Mouse (Mus musculus) stomach, embryonic 14.5 days (tissue): ENCODE results near the gene Tiam2. TPM values are rescaled to one million over a fixed set of nuclear protein-coding genes. Genes with fewer than 3 reads are reported as not detected.

Experiments
- ATAC-seq: fragments of 200-750 bp; cut with Nextera tagmentation; 2 replicates; pipeline ENCODE4 v1.8.0; 2017; ENCODE audit warnings: low read depth, moderate TSS enrichment; ENCODE audit not compliant: insufficient number of reproducible peaks, insufficient read depth, low FRiP score
- H3K27ac ChIP-seq: fragments of 300-500 bp; sonication (generic); 2 replicates; pipeline ENCODE4 v1.5.1; 2014; ENCODE audit warnings: mild to moderate bottlenecking, low read length, moderate library complexity, mixed read lengths
- H3K27me3 ChIP-seq: fragments of 300-500 bp; sonication (generic); 2 replicates; pipeline ENCODE4 v1.6.1; 2014; ENCODE audit warnings: low read length, control low read depth, mixed read lengths; ENCODE audit not compliant: control insufficient read depth, insufficient read depth
- H3K36me3 ChIP-seq: fragments of 300-500 bp; sonication (generic); 2 replicates; pipeline ENCODE4 v1.6.1; 2014; ENCODE audit warnings: mild to moderate bottlenecking, control low read depth, low read length, moderate library complexity, mixed read lengths; ENCODE audit not compliant: control insufficient read depth, insufficient read depth
- H3K4me1 ChIP-seq: fragments of 300-500 bp; sonication (generic); 2 replicates; pipeline ENCODE4 v1.6.1; 2014; ENCODE audit warnings: low read length, control low read depth, mixed read lengths; ENCODE audit not compliant: control insufficient read depth, insufficient read depth
- H3K4me2 ChIP-seq: fragments of 300-500 bp; sonication (generic); replicated peaks from 2 replicates; pipeline ENCODE4 v1.6.1; 2014; ENCODE audit warnings: low read depth, low read length, control low read depth
- H3K4me3 ChIP-seq: fragments of 300-500 bp; sonication (generic); 2 replicates; pipeline ENCODE4 v1.5.1; 2014; ENCODE audit warnings: low read depth, low read length, control low read depth
- H3K9ac ChIP-seq: fragments of 300-500 bp; sonication (generic); replicated peaks from 2 replicates; pipeline ENCODE4 v1.6.1; 2014; ENCODE audit warnings: low read depth, mild to moderate bottlenecking, control low read depth, low read length, moderate library complexity, mixed read lengths
- H3K9me3 ChIP-seq: fragments of 300-500 bp; sonication (generic); 2 replicates; pipeline ENCODE4 v1.6.1; 2016; ENCODE audit warnings: low read depth, low read length, control low read depth; ENCODE audit not compliant: control insufficient read depth
- WGBS: fragments of 180-500 bp; shearing (Covaris S2); extraction: QIAGEN DNeasy Blood & Tissue Kit; methylation state at CpG from one replicate; pipeline ENCODE4 v1.1.7; 2014; 5-methylcytosine and 5-hydroxymethylcytosine counted together
- polyA plus RNA-seq: library from polyadenylated mRNA; unstranded; fragments of >200 nt; fragmentation: Nextera tagmentation; extraction: Ambion mirVana; gene quantifications from 2 replicates; pipeline ENCODE4 v1.2.1, GENCODE M21; 2014

Gene Tiam2
- polyA plus RNA-seq, 1 experiment from 2014 or later: 6.5 TPM

DNA sequence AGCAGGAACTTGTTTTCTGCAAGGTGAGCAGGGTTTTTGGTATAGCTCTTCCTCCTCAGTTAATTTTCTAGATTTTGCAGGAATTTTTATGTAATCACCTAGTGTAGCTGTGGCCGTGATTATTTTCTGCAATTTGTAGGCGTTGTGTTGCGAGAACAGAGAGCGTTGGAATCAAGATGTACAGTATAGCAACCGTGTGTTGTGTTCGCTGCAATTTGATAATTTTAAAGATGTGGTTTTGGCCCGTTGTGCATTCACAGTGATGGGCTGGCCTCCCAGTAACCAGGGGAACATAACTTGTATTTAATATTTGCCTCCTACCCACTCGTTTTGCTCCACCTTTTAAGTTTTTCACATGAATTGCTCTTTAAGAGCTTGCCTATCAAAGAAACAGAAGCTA is 156.7 kb downstream of the Tiam2 start:
- no peaks in the 10 kb centered on the region for H3K9me3 ChIP-seq
- no peaks in the 10 kb centered on the region for H3K4me1 ChIP-seq
- no peak overlapping the region for H3K4me2 ChIP-seq
- H3K27ac ChIP-seq: no peak overlapping the region
- ATAC-seq: no peak
- H3K4me3 ChIP-seq: no peak overlapping the region
- WGBS: 85% methylated on average over 8 of the region's 8 CpGs
- H3K9ac ChIP-seq: no peak overlapping the region
- no peaks in the 10 kb centered on the region for H3K27me3 ChIP-seq
- no peaks in the 10 kb centered on the region; the same call in 1 of the 2 replicates for H3K36me3 ChIP-seq

DNA sequence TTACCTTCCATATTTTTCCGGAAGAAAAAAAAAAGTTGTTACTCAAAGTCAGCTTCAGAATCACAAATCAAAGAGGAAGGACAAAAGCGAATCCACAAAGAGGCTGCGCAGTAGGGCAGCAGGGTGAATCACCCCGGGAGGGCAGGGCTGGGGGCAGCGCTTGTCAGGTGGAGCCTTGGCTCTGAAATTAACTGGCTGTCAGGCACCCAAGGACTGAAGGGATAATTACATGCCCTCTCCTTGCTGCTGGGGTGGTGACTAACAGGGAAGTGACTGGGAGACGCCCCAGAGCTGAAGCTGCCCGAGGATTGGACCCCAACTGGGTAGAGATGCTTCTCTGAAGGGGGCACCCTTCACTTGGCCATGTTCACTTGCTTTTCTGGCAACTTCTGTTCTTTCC is 159.5 kb downstream of the Tiam2 start:
- H3K36me3 ChIP-seq: no peaks in the 10 kb centered on the region
- no peaks in the 10 kb centered on the region for H3K4me1 ChIP-seq
- WGBS: 77% methylated on average over 7 of the region's 7 CpGs
- H3K4me3 ChIP-seq: no peak overlapping the region
- no peak overlapping the region for H3K9ac ChIP-seq
- no peaks in the 10 kb centered on the region for H3K27me3 ChIP-seq
- H3K9me3 ChIP-seq: no peaks in the 10 kb centered on the region
- ATAC-seq: no peak
- H3K27ac ChIP-seq: no peak overlapping the region
- no peak overlapping the region for H3K4me2 ChIP-seq

DNA sequence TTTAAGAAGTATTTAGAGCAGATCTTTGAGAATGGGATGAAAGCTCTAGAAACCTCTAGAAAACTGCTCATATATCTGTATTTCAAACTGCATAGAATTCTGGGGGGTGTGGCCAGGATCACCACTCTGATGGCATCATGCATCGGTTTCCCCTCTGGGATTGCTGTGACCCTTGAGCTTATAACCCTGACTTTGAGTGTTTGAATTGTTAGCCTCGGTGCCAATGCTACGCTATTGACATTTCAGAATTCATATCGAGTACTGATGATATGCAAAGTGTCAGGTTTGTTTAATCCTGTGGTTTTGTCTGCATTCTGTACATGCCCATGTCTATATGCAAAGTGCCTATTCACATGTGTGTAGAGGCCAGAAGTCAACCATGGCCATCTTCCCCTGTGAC is 160.8 kb downstream of the Tiam2 start:
- H3K36me3 ChIP-seq: no peaks in the 10 kb centered on the region
- H3K4me2 ChIP-seq: no peak overlapping the region
- H3K27me3 ChIP-seq: no peaks in the 10 kb centered on the region
- H3K9ac ChIP-seq: no peak overlapping the region
- 90% methylated on average over 4 of the region's 4 CpGs for WGBS
- no peaks in the 10 kb centered on the region for H3K4me1 ChIP-seq
- H3K9me3 ChIP-seq: no peaks in the 10 kb centered on the region
- no peak for ATAC-seq
- H3K4me3 ChIP-seq: no peak overlapping the region
- no peak overlapping the region for H3K27ac ChIP-seq

DNA sequence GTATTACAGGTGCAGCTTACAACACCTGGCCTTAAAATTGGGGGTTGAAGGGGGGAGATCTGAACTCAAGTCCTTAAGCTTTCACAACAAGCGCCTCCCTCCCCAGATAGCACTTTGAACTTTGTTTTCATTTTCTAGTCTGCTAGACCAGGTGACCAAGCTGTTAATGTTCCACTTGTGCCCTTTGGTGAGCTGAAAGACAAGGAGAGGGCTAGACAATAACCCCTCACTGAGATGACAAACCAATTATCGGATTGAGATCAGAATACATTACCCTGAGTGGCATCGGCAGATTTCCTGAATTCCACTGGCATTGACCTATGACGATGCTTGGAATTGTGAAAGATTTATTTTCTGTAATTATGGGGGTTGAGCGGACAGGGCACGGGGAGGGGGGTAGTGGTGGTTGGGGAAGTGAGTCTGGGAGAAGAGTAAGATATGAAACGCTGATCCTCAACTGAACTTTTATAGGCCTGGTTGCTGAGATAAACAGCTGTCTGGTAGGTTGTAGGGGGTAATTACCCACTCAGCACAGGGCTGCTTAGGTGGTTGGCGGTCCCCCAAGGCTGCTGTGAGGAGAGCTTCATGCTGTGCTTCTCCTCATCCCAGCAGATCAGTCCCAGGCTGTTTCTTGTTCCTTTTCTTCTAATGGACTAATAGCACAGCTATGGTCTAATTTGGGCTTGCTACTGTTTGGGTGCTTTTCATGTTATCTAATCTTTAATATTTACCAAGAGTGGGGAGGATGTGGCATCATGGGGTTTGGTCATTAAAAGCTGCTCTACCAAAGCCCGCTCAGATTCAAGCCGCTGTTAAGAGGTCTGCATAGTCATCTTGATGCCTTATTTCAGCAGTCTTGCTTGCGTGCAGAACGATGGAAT is 161.6 kb downstream of the Tiam2 start:
- WGBS: 74% methylated on average over 12 of the region's 12 CpGs
- no peak overlapping the region for H3K9ac ChIP-seq
- H3K9me3 ChIP-seq: no peaks in the 10 kb centered on the region
- H3K4me1 ChIP-seq: no peaks in the 10 kb centered on the region
- no peak overlapping the region for H3K4me2 ChIP-seq
- H3K27me3 ChIP-seq: no peaks in the 10 kb centered on the region
- no peaks in the 10 kb centered on the region for H3K36me3 ChIP-seq
- no peak overlapping the region for H3K27ac ChIP-seq
- no peak for ATAC-seq
- H3K4me3 ChIP-seq: no peak overlapping the region

DNA sequence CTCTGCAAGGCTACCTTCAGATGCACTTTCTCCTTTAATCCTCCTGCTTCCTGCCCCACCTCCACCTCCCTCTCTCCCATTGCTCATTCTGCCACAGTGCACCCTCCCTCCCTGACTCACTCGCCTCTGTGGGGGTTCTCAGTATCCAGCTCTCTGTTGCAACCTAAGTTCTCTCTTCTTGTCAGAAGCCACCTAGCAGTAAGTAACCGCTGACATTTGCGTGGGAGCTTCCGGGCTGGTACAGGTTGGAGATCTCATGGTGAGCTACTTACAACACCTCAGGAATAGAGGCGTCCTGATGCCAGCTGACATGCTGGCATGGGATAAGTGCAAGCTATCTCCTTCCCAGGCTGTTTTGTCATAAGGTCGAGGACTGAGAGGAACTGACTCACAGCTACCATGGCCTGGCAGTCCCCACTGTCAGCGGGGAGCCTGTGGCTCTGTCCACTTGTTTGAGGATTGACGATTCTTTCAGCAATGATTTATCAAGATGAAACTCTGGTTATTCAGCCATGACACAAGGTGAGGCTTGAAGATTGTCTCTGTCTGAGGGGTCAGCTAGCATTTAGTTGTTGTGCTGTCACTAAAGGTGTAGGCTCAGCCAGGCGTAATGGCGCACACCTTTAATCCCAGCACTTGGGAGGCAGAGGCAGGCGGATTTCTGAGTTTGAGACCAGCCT is 164.0 kb downstream of the Tiam2 start:
- 84% methylated on average over 11 of the region's 11 CpGs for WGBS

DNA sequence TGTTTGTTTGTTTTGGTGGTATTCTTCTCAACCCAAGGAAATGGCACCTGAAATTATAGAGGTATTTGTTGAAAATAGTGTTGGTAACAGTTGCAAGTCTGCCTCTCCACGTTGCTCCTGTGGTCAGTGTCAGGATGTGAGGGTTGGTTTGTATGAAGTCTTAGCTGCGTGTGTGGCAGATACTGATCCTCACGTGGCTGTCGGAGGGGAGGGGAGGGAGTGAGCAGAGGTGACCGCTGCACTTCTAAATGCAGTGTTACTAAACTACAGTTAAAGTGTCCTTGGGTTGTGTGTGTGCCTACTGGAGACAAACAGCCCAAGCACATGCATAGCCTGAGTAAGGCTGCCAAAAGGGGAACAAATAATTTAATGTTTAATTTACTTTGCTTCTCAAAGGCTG is 164.7 kb downstream of the Tiam2 start:
- Histone ChIP-seq H3K4me3 (no peak overlapping the region), H3K27me3 (no peaks in the 10 kb centered on the region), H3K4me2 (no peak overlapping the region), H3K4me1 (no peaks in the 10 kb centered on the region), H3K9ac (no peak overlapping the region), H3K9me3 (no peaks in the 10 kb centered on the region), H3K27ac (no peak overlapping the region), H3K36me3 (no peaks in the 10 kb centered on the region)
- WGBS: 58% methylated on average over 5 of the region's 5 CpGs
- no peak for ATAC-seq

More for the DNA sequence above, 164.0 kb downstream of the Tiam2 start:
- H3K36me3 ChIP-seq: no peaks in the 10 kb centered on the region
- H3K27me3 ChIP-seq: no peaks in the 10 kb centered on the region
- ATAC-seq: no peak
- H3K4me2 ChIP-seq: no peak overlapping the region
- no peak overlapping the region for H3K9ac ChIP-seq
- no peaks in the 10 kb centered on the region for H3K9me3 ChIP-seq
- H3K4me1 ChIP-seq: no peaks in the 10 kb centered on the region
- H3K27ac ChIP-seq: no peak overlapping the region
- no peak overlapping the region for H3K4me3 ChIP-seq

DNA sequence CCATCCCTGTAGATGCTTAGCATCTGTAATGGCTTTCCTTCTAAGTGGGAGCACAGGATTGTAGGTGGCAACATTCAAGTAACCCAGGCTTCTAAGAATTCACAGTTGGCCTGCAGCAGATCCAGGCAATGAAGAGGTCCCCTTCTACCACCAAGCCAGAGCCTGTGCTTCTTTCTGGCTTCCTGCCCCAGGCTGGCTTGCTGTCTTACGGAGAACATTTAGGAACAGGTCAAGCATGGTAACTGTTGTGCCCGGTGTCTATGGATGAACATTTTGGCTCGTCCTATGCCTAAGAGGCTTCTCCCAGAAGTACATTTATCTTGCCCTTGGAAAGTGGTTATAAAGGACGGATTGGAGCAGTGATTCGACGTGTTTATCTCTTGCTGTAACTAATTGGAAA is 165.3 kb downstream of the Tiam2 start:
- H3K4me3 ChIP-seq: no peak overlapping the region
- no peak for ATAC-seq
- WGBS: 66% methylated on average over 6 of the region's 6 CpGs
- no peaks in the 10 kb centered on the region for H3K27me3 ChIP-seq
- H3K27ac ChIP-seq: no peak overlapping the region
- H3K4me2 ChIP-seq: no peak overlapping the region
- H3K9me3 ChIP-seq: no peaks in the 10 kb centered on the region
- H3K9ac ChIP-seq: no peak overlapping the region
- no peaks in the 10 kb centered on the region for H3K36me3 ChIP-seq
- H3K4me1 ChIP-seq: no peaks in the 10 kb centered on the region

DNA sequence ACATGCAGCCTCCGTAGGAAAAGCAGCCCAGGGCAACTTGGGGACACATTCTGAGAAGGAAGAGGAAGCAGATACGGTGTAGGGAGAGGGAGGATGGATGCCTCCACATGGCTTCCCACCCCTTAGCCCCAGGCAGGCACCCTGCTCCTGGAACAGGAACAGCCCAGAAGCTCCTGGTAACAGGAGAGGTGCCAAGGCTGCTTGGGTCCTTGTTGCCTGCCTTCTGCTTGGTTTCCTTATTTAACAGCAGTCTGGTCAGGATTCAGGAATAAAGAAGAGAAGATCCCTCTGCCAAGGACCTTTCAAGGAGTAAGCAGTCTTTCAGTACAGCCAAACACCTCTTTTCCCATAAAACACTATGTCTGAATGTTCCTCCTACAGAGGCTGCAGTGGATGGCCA is 169.2 kb downstream of the Tiam2 start:
- 45% methylated on average over 2 of the region's 2 CpGs for WGBS
- H3K27ac ChIP-seq: no peak overlapping the region

More for the DNA sequence above, 169.2 kb downstream of the Tiam2 start:
- Histone ChIP-seq H3K9me3 (no peaks in the 10 kb centered on the region), H3K4me2 (no peak overlapping the region), H3K9ac (no peak overlapping the region), H3K27me3 (no peaks in the 10 kb centered on the region), H3K4me1 (no peaks in the 10 kb centered on the region), H3K4me3 (no peak overlapping the region), H3K36me3 (no peaks in the 10 kb centered on the region)
- no peak for ATAC-seq
